Mouse (Mus musculus): ENCODE results near the gene Dnase1l2. TPM values are rescaled to one million over a fixed set of nuclear protein-coding genes. Genes with fewer than 3 reads are reported as not detected.
A peak's percentile ranks its signal among the peaks of the same experiment; 100 is the strongest.
"Not testable (repeated sequence)": the region's sequence is repeated elsewhere in the genome, so short reads cannot be mapped to it uniquely, and the experiment has no call there.

Dnase1l2 gene
- polyA plus RNA-seq, 1 experiment from 2014 or later = 6.1 TPM

- no peak overlapping the region for H3K9ac ChIP-seq (ENCODE audit: low read depth, low read length)
- no peak overlapping the region for H3K4me2 ChIP-seq (ENCODE audit: low read length)
- WGBS = 63% methylated on average over 2 of the region's 2 CpGs
- no peaks in the 10 kb centered on the region for H3K9me3 ChIP-seq (ENCODE audit: control insufficient read depth, low read length)
- H3K36me3 ChIP-seq (ENCODE audit: control insufficient read depth, insufficient read depth, low read length) = no peaks in the 10 kb centered on the region
- ATAC-seq = no peak
- no peak overlapping the region for H3K4me3 ChIP-seq (ENCODE audit: low read length)
- H3K4me1 ChIP-seq (ENCODE audit: control insufficient read depth, insufficient read depth, low read depth, low read length) = no peaks in the 10 kb centered on the region
- H3K27ac ChIP-seq (ENCODE audit: low read depth, low read length) = no peak overlapping the region
- no peaks in the 10 kb centered on the region for H3K27me3 ChIP-seq (replicated peaks; ENCODE audit: control insufficient read depth, insufficient read depth, low read length)
These were observed 18.7 kb upstream of the Dnase1l2 start for GRCm38 (mm10) chr17:24461580-24461979.

- Histone ChIP-seq H3K4me3 (ENCODE audit: low read length) (peak overlapping the region; percentile 66), H3K4me1 (ENCODE audit: control insufficient read depth, insufficient read depth, low read depth, low read length) (peaks cover 10% of the 10 kb centered on the region), H3K4me2 (ENCODE audit: low read length) (peak overlapping the region; percentile 82)
- peak; percentile 32 for ATAC-seq
- not testable (repeated sequence) for H3K27ac ChIP-seq (ENCODE audit: low read depth, low read length); H3K27me3 ChIP-seq (replicated peaks; ENCODE audit: control insufficient read depth, insufficient read depth, low read length); H3K9me3 ChIP-seq (ENCODE audit: control insufficient read depth, low read length); H3K36me3 ChIP-seq (ENCODE audit: control insufficient read depth, insufficient read depth, low read length); H3K9ac ChIP-seq (ENCODE audit: low read depth, low read length)
- 48% methylated on average over 10 of the region's 10 CpGs for WGBS
These were observed 12.8 kb upstream of the Dnase1l2 start for GRCm38 (mm10) chr17:24455523-24456206.

- H3K9me3 ChIP-seq (ENCODE audit: control insufficient read depth, low read length) = no peaks in the 10 kb centered on the region
- peak overlapping the region; percentile 66 for H3K4me3 ChIP-seq (ENCODE audit: low read length)
- H3K27me3 ChIP-seq (replicated peaks; ENCODE audit: control insufficient read depth, insufficient read depth, low read length) = no peaks in the 10 kb centered on the region
- peak overlapping the region; percentile 92 for H3K27ac ChIP-seq (ENCODE audit: low read depth, low read length)
- ATAC-seq = peak; percentile 95
- H3K4me2 ChIP-seq (ENCODE audit: low read length) = peak overlapping the region; percentile 82
- peaks cover 3% of the 10 kb centered on the region; the same call in 1 of the 2 replicates for H3K36me3 ChIP-seq (ENCODE audit: control insufficient read depth, insufficient read depth, low read length)
- H3K4me1 ChIP-seq (ENCODE audit: control insufficient read depth, insufficient read depth, low read depth, low read length) = peaks cover 10% of the 10 kb centered on the region
- peak overlapping the region; percentile 89 for H3K9ac ChIP-seq (ENCODE audit: low read depth, low read length)
- WGBS = under 1% methylated on average over 67 of the region's 67 CpGs
These were observed 12.0 kb upstream of the Dnase1l2 start for GRCm38 (mm10) chr17:24454756-24455522.

GRCm38 (mm10) chr17:24454218-24454755, 11.4 kb upstream of the Dnase1l2 start:
- H3K4me1 ChIP-seq (ENCODE audit: control insufficient read depth, insufficient read depth, low read depth, low read length) = peaks cover 10% of the 10 kb centered on the region

GRCm38 (mm10) chr17:24453372-24453771, 10.5 kb upstream of the Dnase1l2 start:
- Histone ChIP-seq H3K4me1 (ENCODE audit: control insufficient read depth, insufficient read depth, low read depth, low read length) (peaks cover 10% of the 10 kb centered on the region), H3K9ac (ENCODE audit: low read depth, low read length) (no peak overlapping the region), H3K4me2 (ENCODE audit: low read length) (no peak overlapping the region), H3K27me3 (replicated peaks; ENCODE audit: control insufficient read depth, insufficient read depth, low read length) (no peaks in the 10 kb centered on the region), H3K4me3 (ENCODE audit: low read length) (no peak overlapping the region), H3K36me3 (ENCODE audit: control insufficient read depth, insufficient read depth, low read length) (peaks cover 14% of the 10 kb centered on the region), H3K27ac (ENCODE audit: low read depth, low read length) (no peak overlapping the region), H3K9me3 (ENCODE audit: control insufficient read depth, low read length) (no peaks in the 10 kb centered on the region)
- ATAC-seq = no peak
- WGBS = 93% methylated on average over 2 of the region's 2 CpGs

More at GRCm38 (mm10) chr17:24454218-24454755, 11.4 kb upstream of the Dnase1l2 start:
- Histone ChIP-seq H3K36me3 (ENCODE audit: control insufficient read depth, insufficient read depth, low read length) (peaks cover 10% of the 10 kb centered on the region), H3K4me3 (ENCODE audit: low read length) (peak overlapping the region; percentile 66), H3K9ac (ENCODE audit: low read depth, low read length) (peak overlapping the region; percentile 89), H3K27ac (ENCODE audit: low read depth, low read length) (peak overlapping the region; percentile 92), H3K9me3 (ENCODE audit: control insufficient read depth, low read length) (no peaks in the 10 kb centered on the region), H3K4me2 (ENCODE audit: low read length) (peak overlapping the region; percentile 82), H3K27me3 (replicated peaks; ENCODE audit: control insufficient read depth, insufficient read depth, low read length) (no peaks in the 10 kb centered on the region)
- ATAC-seq = no peak
- 9% methylated on average over 14 of the region's 14 CpGs for WGBS

- Histone ChIP-seq H3K36me3 (ENCODE audit: control insufficient read depth, insufficient read depth, low read length) (peaks cover 25% of the 10 kb centered on the region), H3K9me3 (ENCODE audit: control insufficient read depth, low read length) (no peaks in the 10 kb centered on the region), H3K27ac (ENCODE audit: low read depth, low read length) (no peak overlapping the region), H3K9ac (ENCODE audit: low read depth, low read length) (no peak overlapping the region), H3K27me3 (replicated peaks; ENCODE audit: control insufficient read depth, insufficient read depth, low read length) (no peaks in the 10 kb centered on the region), H3K4me2 (ENCODE audit: low read length) (no peak overlapping the region), H3K4me1 (ENCODE audit: control insufficient read depth, insufficient read depth, low read depth, low read length) (peaks cover 10% of the 10 kb centered on the region), H3K4me3 (ENCODE audit: low read length) (no peak overlapping the region)
- WGBS = 95% methylated on average over 6 of the region's 6 CpGs
- ATAC-seq = no peak
These were observed 8.3 kb upstream of the Dnase1l2 start for GRCm38 (mm10) chr17:24451220-24451619.

- Histone ChIP-seq H3K4me2 (ENCODE audit: low read length) (no peak overlapping the region), H3K4me3 (ENCODE audit: low read length) (no peak overlapping the region), H3K27ac (ENCODE audit: low read depth, low read length) (no peak overlapping the region), H3K4me1 (ENCODE audit: control insufficient read depth, insufficient read depth, low read depth, low read length) (peaks cover 10% of the 10 kb centered on the region), H3K36me3 (ENCODE audit: control insufficient read depth, insufficient read depth, low read length) (peaks cover 42% of the 10 kb centered on the region), H3K9me3 (ENCODE audit: control insufficient read depth, low read length) (no peaks in the 10 kb centered on the region), H3K27me3 (replicated peaks; ENCODE audit: control insufficient read depth, insufficient read depth, low read length) (no peaks in the 10 kb centered on the region), H3K9ac (ENCODE audit: low read depth, low read length) (no peak overlapping the region)
- WGBS = 96% methylated on average over 6 of the region's 6 CpGs
- ATAC-seq = no peak
These were observed 6.6 kb upstream of the Dnase1l2 start for GRCm38 (mm10) chr17:24449507-24449906.

GRCm38 (mm10) chr17:24446590-24446989, 3.7 kb upstream of the Dnase1l2 start:
- Histone ChIP-seq H3K4me2 (ENCODE audit: low read length) (no peak overlapping the region), H3K4me1 (ENCODE audit: control insufficient read depth, insufficient read depth, low read depth, low read length) (no peaks in the 10 kb centered on the region), H3K9ac (ENCODE audit: low read depth, low read length) (no peak overlapping the region), H3K4me3 (ENCODE audit: low read length) (no peak overlapping the region), H3K27me3 (replicated peaks; ENCODE audit: control insufficient read depth, insufficient read depth, low read length) (no peaks in the 10 kb centered on the region), H3K9me3 (ENCODE audit: control insufficient read depth, low read length) (no peaks in the 10 kb centered on the region), H3K36me3 (ENCODE audit: control insufficient read depth, insufficient read depth, low read length) (peaks cover 51% of the 10 kb centered on the region), H3K27ac (ENCODE audit: low read depth, low read length) (no peak overlapping the region)
- 94% methylated on average over 8 of the region's 8 CpGs for WGBS
- ATAC-seq = no peak

GRCm38 (mm10) chr17:24443409-24443808, 504 bp upstream of the Dnase1l2 start:
- 93% methylated on average over 4 of the region's 4 CpGs for WGBS

More at GRCm38 (mm10) chr17:24443409-24443808, 504 bp upstream of the Dnase1l2 start:
- no peak for ATAC-seq
- no peaks in the 10 kb centered on the region for H3K9me3 ChIP-seq (ENCODE audit: control insufficient read depth, low read length)
- no peak overlapping the region for H3K9ac ChIP-seq (ENCODE audit: low read depth, low read length)
- no peak overlapping the region for H3K4me3 ChIP-seq (ENCODE audit: low read length)
- H3K27me3 ChIP-seq (replicated peaks; ENCODE audit: control insufficient read depth, insufficient read depth, low read length) = no peaks in the 10 kb centered on the region
- no peaks in the 10 kb centered on the region for H3K4me1 ChIP-seq (ENCODE audit: control insufficient read depth, insufficient read depth, low read depth, low read length)
- no peak overlapping the region for H3K4me2 ChIP-seq (ENCODE audit: low read length)
- H3K27ac ChIP-seq (ENCODE audit: low read depth, low read length) = no peak overlapping the region
- H3K36me3 ChIP-seq (ENCODE audit: control insufficient read depth, insufficient read depth, low read length) = peaks cover 53% of the 10 kb centered on the region
